Mouse (Mus musculus): Measurements from ENCODE around the gene St6galnac3.
"Not testable (repeated sequence)": the region's sequence is repeated elsewhere in the genome, so short reads cannot be mapped to it uniquely, and the experiment has no call there.

DNA sequence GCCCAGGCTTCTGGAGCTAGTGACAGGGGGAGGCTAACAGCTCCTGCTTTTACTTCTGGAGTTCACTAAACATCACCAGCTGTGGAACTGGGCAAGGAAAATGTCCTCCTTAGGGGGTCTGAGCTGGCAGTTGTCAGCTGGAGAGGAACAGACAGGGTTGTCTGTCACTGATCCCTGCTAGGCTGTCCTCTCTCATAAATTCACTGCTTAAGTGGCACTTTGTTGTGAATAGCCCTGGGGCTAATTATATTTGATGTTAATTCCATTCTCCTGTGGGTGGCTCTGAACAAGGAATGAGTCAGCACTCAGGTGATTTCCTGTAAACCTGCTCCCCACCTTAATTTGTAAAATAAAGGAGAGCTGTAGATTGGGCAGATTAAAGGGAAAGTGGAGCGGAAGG lies 333.5 kb downstream of the St6galnac3 start:
- TF ChIP-seq CTCF (IDR thresholded peaks at IDR 0.05; ENCODE audit: low read depth, low read length); POLR2A (IDR thresholded peaks at IDR 0.05; ENCODE audit: borderline replicate concordance, low read depth, low read length): not testable (repeated sequence)
